Mouse (Mus musculus): ENCODE results near the gene Edem3. TPM values are rescaled to one million over a fixed set of nuclear protein-coding genes. Genes with fewer than 3 reads are reported as not detected.

Edem3 gene
- polyA plus RNA-seq, 1 experiment = 15.2 TPM

DNA sequence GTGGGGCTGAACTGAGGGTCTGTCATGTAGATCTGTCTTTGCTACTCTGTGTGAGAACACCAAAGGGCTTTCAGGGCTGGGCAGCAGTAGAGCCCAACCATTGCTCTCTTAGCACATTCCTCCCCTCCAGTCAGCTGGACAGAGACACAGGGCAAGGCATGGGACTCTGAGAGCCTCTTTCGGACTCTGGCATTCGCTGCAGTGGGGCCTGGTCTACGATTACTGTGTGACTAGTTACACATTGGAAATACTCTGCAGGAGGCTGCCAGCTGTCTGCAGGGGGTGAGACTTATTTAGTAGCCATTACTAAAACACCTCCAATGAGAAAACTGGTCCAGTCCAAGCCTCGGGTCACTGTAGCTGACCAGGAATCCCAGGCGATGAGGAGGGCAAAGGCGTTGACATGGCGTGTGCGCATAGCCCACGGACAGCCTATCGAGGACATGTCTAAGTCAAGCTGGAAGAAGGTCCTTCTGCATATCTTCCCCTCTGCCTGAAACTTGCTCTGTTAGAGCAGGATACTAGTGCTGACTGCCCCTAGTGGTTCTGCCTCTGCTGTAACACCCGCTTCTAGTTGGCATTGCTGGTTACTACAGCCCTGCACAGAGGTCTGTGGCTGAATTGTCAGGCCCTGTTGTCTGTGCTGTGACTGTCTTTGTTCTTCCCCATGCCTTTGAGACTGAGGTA is 39.0 kb upstream of the Edem3 start:
- no peak overlapping the region for H3K4me3 ChIP-seq (ENCODE audit: insufficient read depth, low read length)
- no peak for TF ChIP-seq POLR2A (IDR thresholded peaks at IDR 0.05; ENCODE audit: extremely low read depth, insufficient read depth, low read length)
- 0 out of 2 replicates have a peak, but pooled peaks have one; percentile 4 for TF ChIP-seq CTCF (IDR thresholded peaks at IDR 0.05; ENCODE audit: extremely low read depth, insufficient read depth, low read length)
- H3K4me1 ChIP-seq (ENCODE audit: control insufficient read depth, insufficient read depth, low read length) = no peaks in the 10 kb centered on the region
- no peak overlapping the region for H3K27ac ChIP-seq (ENCODE audit: insufficient read depth, low read length)

GRCm38 (mm10) chr1:151717624-151718023 is 37.5 kb upstream of the Edem3 start:
- H3K4me1 ChIP-seq (ENCODE audit: control insufficient read depth, insufficient read depth, low read length) = no peaks in the 10 kb centered on the region
- TF ChIP-seq POLR2A (IDR thresholded peaks at IDR 0.05; ENCODE audit: extremely low read depth, insufficient read depth, low read length) (no peak), CTCF (IDR thresholded peaks at IDR 0.05; ENCODE audit: extremely low read depth, insufficient read depth, low read length) (no peak)
- H3K27ac ChIP-seq (ENCODE audit: insufficient read depth, low read length) = no peak overlapping the region
- H3K4me3 ChIP-seq (ENCODE audit: insufficient read depth, low read length) = no peak overlapping the region

DNA sequence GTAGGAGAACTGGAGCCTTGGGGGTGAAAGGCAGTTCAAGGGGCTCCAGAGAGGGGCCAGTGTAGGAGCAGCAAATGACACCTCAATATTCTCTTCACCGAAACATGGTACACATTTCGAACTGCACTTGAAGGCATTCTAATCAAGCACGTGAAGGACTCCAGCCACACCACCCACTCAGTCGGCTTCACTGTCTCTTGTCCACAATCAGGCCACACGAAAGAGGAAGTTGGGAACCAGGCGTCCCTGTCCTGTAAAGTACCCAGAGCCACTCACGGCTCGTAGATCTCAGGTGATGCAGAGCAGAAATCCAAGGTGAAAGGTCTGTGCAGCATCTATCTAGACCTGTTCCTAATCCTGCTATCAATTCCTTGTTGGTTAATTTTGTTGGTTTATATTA is 36.6 kb upstream of the Edem3 start:
- no peak overlapping the region for H3K27ac ChIP-seq (ENCODE audit: insufficient read depth, low read length)
- TF ChIP-seq POLR2A (IDR thresholded peaks at IDR 0.05; ENCODE audit: extremely low read depth, insufficient read depth, low read length) (no peak), CTCF (IDR thresholded peaks at IDR 0.05; ENCODE audit: extremely low read depth, insufficient read depth, low read length) (no peak)
- no peaks in the 10 kb centered on the region for H3K4me1 ChIP-seq (ENCODE audit: control insufficient read depth, insufficient read depth, low read length)
- no peak overlapping the region for H3K4me3 ChIP-seq (ENCODE audit: insufficient read depth, low read length)

GRCm38 (mm10) chr1:151719911-151720310 is 35.3 kb upstream of the Edem3 start:
- no peaks in the 10 kb centered on the region for H3K4me1 ChIP-seq (ENCODE audit: control insufficient read depth, insufficient read depth, low read length)
- no peak for TF ChIP-seq CTCF (IDR thresholded peaks at IDR 0.05; ENCODE audit: extremely low read depth, insufficient read depth, low read length)
- TF ChIP-seq POLR2A (IDR thresholded peaks at IDR 0.05; ENCODE audit: extremely low read depth, insufficient read depth, low read length) = no peak

DNA sequence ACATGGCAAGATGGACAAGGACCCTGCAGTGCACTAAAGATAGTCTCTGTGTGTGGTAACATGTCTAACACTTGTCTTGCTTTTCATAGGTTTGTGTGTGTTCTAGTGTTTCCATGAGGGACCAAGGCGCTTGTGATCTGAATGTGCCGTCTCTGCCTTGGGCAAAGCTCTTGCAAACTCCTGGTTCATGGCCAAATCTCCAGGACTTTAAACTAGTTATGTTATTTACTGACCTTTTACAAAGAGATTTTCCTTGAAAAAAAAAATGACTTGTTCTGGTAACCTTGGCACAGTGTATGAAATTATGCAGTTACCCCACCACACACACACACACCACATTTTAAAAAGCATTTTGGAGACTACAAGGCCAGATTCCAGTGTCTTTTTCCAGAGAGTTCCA is 34.6 kb upstream of the Edem3 start:
- no peak overlapping the region for H3K4me3 ChIP-seq (ENCODE audit: insufficient read depth, low read length)
- H3K27ac ChIP-seq (ENCODE audit: insufficient read depth, low read length) = no peak overlapping the region
- TF ChIP-seq CTCF (IDR thresholded peaks at IDR 0.05; ENCODE audit: extremely low read depth, insufficient read depth, low read length) (no peak), POLR2A (IDR thresholded peaks at IDR 0.05; ENCODE audit: extremely low read depth, insufficient read depth, low read length) (no peak)
- no peaks in the 10 kb centered on the region for H3K4me1 ChIP-seq (ENCODE audit: control insufficient read depth, insufficient read depth, low read length)

More at GRCm38 (mm10) chr1:151719911-151720310, 35.3 kb upstream of the Edem3 start:
- no peak overlapping the region for H3K27ac ChIP-seq (ENCODE audit: insufficient read depth, low read length)
- H3K4me3 ChIP-seq (ENCODE audit: insufficient read depth, low read length) = no peak overlapping the region

DNA sequence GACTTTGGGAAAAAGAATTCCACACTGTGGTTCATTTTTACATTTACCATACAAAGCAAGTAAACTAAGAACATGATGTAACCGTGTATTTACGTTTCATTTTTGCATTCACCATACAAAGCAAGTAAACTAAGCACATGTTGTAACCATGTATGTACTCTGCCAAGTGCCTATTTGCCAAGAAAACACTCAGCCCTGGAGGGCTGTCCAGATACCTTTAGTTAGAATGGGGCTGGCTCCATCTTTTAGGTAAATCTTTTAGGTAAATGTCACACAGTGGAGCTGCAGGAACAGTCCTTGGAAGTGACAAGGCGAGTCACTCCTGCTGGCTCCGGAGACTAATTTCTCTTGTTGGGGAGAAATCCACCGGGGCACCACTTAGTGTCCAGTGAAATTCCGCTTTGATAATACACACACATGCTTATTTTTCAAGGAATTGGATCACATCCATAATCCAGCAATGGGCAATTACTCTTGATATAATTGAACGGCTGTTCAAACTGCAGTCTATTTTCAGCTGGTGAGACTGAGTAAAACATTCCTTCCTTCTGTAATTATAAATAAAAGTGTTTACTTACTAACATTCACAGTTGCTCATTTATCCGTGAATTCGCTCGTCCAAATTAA is 33.7 kb upstream of the Edem3 start:
- H3K27ac ChIP-seq (ENCODE audit: insufficient read depth, low read length) = no peak overlapping the region
- H3K4me1 ChIP-seq (ENCODE audit: control insufficient read depth, insufficient read depth, low read length) = no peaks in the 10 kb centered on the region
- no peak overlapping the region for H3K4me3 ChIP-seq (ENCODE audit: insufficient read depth, low read length)
- no peak for TF ChIP-seq POLR2A (IDR thresholded peaks at IDR 0.05; ENCODE audit: extremely low read depth, insufficient read depth, low read length)
- no peak for TF ChIP-seq CTCF (IDR thresholded peaks at IDR 0.05; ENCODE audit: extremely low read depth, insufficient read depth, low read length)

DNA sequence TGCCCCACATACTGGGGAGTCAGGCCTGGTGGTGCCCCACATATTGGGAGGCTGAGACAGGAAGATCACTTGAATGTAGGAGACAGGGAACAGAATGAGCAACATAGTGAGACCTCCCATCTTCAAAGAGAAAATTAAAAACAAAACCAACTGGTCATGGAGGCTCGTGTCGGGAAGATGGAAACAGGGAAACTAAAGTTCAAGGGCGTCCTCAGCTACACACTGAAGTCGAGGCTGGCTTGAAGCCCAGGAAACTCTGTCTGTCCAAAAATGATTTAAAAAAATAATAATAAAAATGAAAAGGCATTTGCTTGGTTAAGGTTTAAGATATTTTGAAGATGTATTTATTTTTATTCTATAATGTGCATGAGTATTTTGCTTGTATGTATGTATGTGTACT is 31.4 kb upstream of the Edem3 start:
- no peaks in the 10 kb centered on the region for H3K4me1 ChIP-seq (ENCODE audit: control insufficient read depth, insufficient read depth, low read length)
- no peak overlapping the region for H3K27ac ChIP-seq (ENCODE audit: insufficient read depth, low read length)
- no peak overlapping the region for H3K4me3 ChIP-seq (ENCODE audit: insufficient read depth, low read length)
- TF ChIP-seq CTCF (IDR thresholded peaks at IDR 0.05; ENCODE audit: extremely low read depth, insufficient read depth, low read length) (no peak), POLR2A (IDR thresholded peaks at IDR 0.05; ENCODE audit: extremely low read depth, insufficient read depth, low read length) (no peak)

DNA sequence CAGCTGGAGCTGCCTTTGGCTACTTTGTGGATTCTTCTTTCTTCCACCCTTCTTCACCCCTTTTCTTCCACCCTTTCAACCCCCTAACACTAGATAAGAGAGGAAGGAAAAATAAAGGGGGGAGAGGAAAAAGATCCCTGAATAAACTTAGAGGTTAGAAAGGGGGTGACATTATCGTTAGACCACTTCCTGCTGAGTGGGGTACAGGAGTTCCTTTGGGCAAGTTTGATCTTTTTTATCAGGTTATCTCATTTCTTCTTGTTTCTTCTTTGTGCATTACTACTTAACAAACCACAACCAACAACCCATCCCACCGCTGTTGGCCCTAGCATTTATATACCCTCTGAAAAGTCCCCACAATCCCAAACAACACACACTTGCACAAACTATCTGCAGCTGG is 29.6 kb upstream of the Edem3 start:
- Histone ChIP-seq H3K4me1 (ENCODE audit: control insufficient read depth, insufficient read depth, low read length) (no peaks in the 10 kb centered on the region), H3K4me3 (ENCODE audit: insufficient read depth, low read length) (no peak overlapping the region), H3K27ac (ENCODE audit: insufficient read depth, low read length) (no peak overlapping the region)
- TF ChIP-seq CTCF (IDR thresholded peaks at IDR 0.05; ENCODE audit: extremely low read depth, insufficient read depth, low read length) (no peak), POLR2A (IDR thresholded peaks at IDR 0.05; ENCODE audit: extremely low read depth, insufficient read depth, low read length) (no peak)

- Histone ChIP-seq H3K27ac (ENCODE audit: insufficient read depth, low read length) (no peak overlapping the region), H3K4me3 (ENCODE audit: insufficient read depth, low read length) (no peak overlapping the region), H3K4me1 (ENCODE audit: control insufficient read depth, insufficient read depth, low read length) (no peaks in the 10 kb centered on the region)
- TF ChIP-seq POLR2A (IDR thresholded peaks at IDR 0.05; ENCODE audit: extremely low read depth, insufficient read depth, low read length) = no peak
- no peak for TF ChIP-seq CTCF (IDR thresholded peaks at IDR 0.05; ENCODE audit: extremely low read depth, insufficient read depth, low read length)
Observed at GRCm38 (mm10) chr1:151726358-151726757, 28.8 kb upstream of the Edem3 start.

- TF ChIP-seq CTCF (IDR thresholded peaks at IDR 0.05; ENCODE audit: extremely low read depth, insufficient read depth, low read length) (no peak), POLR2A (IDR thresholded peaks at IDR 0.05; ENCODE audit: extremely low read depth, insufficient read depth, low read length) (no peak)
- Histone ChIP-seq H3K4me3 (ENCODE audit: insufficient read depth, low read length) (no peak overlapping the region), H3K27ac (ENCODE audit: insufficient read depth, low read length) (no peak overlapping the region), H3K4me1 (ENCODE audit: control insufficient read depth, insufficient read depth, low read length) (no peaks in the 10 kb centered on the region)
Observed at GRCm38 (mm10) chr1:151728141-151728540, 27.0 kb upstream of the Edem3 start.

Data from cortical plate, adult 2 months (tissue).